Mouse (Mus musculus) kidney, adult 2 months (tissue): Measurements from ENCODE around the gene Afdn. TPM values are rescaled to one million over a fixed set of nuclear protein-coding genes. Genes with fewer than 3 reads are reported as not detected.

Experiments
- DNase-seq: peaks from one replicate; pipeline ENCODE4 v3.0.0; 2021
- H3K27ac ChIP-seq: fragments of 200-500 bp; 2 replicates; pipeline ENCODE4 v1.5.1; 2012; ENCODE audit warnings: low read depth, low read length, control low read depth, inconsistent platforms; ENCODE audit not compliant: insufficient read depth
- H3K27me3 ChIP-seq: fragments of 200-500 bp; replicated peaks from 2 replicates; pipeline ENCODE4 v1.6.1; 2012; ENCODE audit warnings: mild to moderate bottlenecking, moderate library complexity, low read length, inconsistent platforms; ENCODE audit not compliant: control insufficient read depth, insufficient read depth
- H3K36me3 ChIP-seq: fragments of 200-500 bp; 2 replicates; pipeline ENCODE4 v1.6.1; 2012; ENCODE audit warnings: mild to moderate bottlenecking, moderate library complexity, low read length, inconsistent platforms; ENCODE audit not compliant: control insufficient read depth, insufficient read depth
- H3K4me1 ChIP-seq: fragments of 200-500 bp; 2 replicates; pipeline ENCODE4 v1.6.1; 2011; ENCODE audit warnings: low read length; ENCODE audit not compliant: control insufficient read depth, insufficient read depth
- H3K4me3 ChIP-seq: fragments of 200-500 bp; 2 replicates; pipeline ENCODE4 v1.5.1; 2011; ENCODE audit warnings: mild to moderate bottlenecking, low read depth, low read length, control low read depth; ENCODE audit not compliant: insufficient read depth
- CTCF ChIP-seq: fragments of 200-500 bp; conservative IDR thresholded peaks from 2 replicates; pipeline ENCODE4 v1.5.1; 2011; ENCODE audit warnings: low read depth, mild to moderate bottlenecking, control low read depth, low read length, moderate library complexity, mixed read lengths; ENCODE audit not compliant: insufficient read depth, insufficient read length
- POLR2A ChIP-seq: fragments of 200-500 bp; IDR thresholded peaks from one replicate; pipeline ENCODE4 v1.6.1; 2011; ENCODE audit warnings: low read depth, low read length, control low read depth
- WGBS: fragments of 180-500 bp; shearing (Covaris S2); methylation state at CpG from one replicate; pipeline ENCODE4 v1.1.7; 2018; 5-methylcytosine and 5-hydroxymethylcytosine counted together
- polyA plus RNA-seq: library from polyadenylated mRNA; depleted of rRNA; stranded (reverse); fragments of >200 nt; gene quantifications from 2 replicates; pipeline ENCODE4 v1.2.3, GENCODE M21; 2012

The Afdn gene
- polyA plus RNA-seq, 1 experiment: 35.1 TPM

DNA sequence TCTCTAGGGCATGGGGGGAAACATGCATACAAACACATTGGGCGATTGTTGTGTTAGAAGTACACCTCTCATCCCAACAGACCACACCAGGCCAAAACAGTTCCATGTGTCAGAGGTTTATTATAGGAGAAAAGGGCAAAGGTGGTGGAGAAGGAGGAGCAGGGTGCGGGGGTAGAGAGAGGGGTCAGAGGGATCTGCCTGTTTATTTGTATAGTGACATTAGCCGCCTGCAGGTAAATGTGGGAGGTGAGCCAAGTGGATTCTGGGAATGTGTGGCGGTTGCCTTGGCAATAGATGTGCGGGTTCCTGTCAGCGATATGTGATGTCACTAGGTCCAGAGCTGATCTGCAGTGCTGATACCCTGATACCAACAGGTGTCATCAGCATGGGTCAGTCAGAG, 44.0 kb upstream of the Afdn start:
- no peak overlapping the region for H3K27ac ChIP-seq
- no peaks in the 10 kb centered on the region for H3K36me3 ChIP-seq
- H3K4me1 ChIP-seq: peaks cover 9% of the 10 kb centered on the region; the same call in 1 of the 2 replicates
- no peak overlapping the region for H3K4me3 ChIP-seq
- no peaks in the 10 kb centered on the region for H3K27me3 ChIP-seq
- WGBS: 85% methylated on average over 6 of the region's 6 CpGs
- TF ChIP-seq POLR2A (no peak), CTCF (no peak)
- DNase-seq: no peak

- Histone ChIP-seq H3K27ac (no peak overlapping the region), H3K4me3 (no peak overlapping the region), H3K4me1 (peaks cover 9% of the 10 kb centered on the region; the same call in 1 of the 2 replicates), H3K27me3 (no peaks in the 10 kb centered on the region), H3K36me3 (no peaks in the 10 kb centered on the region)
- no peak for DNase-seq
- 79% methylated on average over 11 of the region's 11 CpGs for WGBS
- TF ChIP-seq POLR2A (no peak), CTCF (no peak)
These were observed 42.9 kb upstream of the Afdn start for GRCm38 (mm10) chr17:13717428-13717827.

DNA sequence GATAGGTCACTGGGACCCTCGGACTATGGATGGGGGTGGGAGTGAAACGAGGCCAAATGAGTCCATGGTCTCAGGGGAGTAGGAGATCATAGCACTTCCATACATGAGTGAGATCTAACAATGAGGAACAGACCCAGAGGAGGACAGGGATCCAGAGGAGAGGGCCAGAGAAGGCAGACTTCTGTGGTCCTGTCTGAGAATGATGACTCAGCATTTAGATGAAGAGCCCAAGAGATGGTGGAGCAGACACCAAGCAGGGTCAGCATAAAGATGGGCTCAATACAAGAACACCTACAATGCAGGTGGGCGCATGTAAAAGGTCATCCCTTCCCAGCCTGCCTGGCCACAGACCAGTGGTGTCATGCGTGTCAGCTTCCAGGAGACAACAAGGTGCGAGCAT, 40.2 kb upstream of the Afdn start:
- Histone ChIP-seq H3K4me1 (peaks cover 1% of the 10 kb centered on the region; the same call in 1 of the 2 replicates), H3K4me3 (no peak overlapping the region), H3K36me3 (no peaks in the 10 kb centered on the region), H3K27me3 (no peaks in the 10 kb centered on the region), H3K27ac (no peak overlapping the region)
- TF ChIP-seq POLR2A (no peak), CTCF (no peak)
- WGBS: 90% methylated on average over 5 of the region's 5 CpGs
- DNase-seq: no peak

DNA sequence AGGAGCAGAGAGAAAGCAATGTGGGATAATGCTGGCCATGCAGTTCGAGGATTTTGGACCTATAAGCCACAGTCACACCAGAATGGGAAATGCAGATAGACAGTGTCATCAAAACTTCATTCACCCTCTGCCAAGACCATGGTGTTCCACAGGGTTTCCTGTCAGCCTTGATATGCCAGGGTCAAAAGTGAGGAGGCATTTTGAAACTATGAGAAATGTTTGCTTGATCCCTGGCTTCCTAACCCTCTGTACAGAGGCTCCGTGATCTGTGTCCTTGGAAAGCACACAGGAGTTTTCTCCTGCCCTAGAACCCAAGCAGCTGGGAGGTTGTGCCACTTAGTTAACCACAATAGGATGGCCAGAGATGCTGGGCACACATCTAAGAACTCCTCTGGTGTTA, 39.0 kb upstream of the Afdn start:
- no peak for DNase-seq

GRCm38 (mm10) chr17:13722434-13722833, 37.9 kb upstream of the Afdn start:
- no peak overlapping the region for H3K4me3 ChIP-seq
- TF ChIP-seq CTCF: no peak
- no peak for TF ChIP-seq POLR2A
- H3K4me1 ChIP-seq: no peaks in the 10 kb centered on the region
- no peak for DNase-seq
- H3K27ac ChIP-seq: no peak overlapping the region
- 85% methylated on average over 2 of the region's 2 CpGs for WGBS
- H3K27me3 ChIP-seq: no peaks in the 10 kb centered on the region
- no peaks in the 10 kb centered on the region for H3K36me3 ChIP-seq

More for the DNA sequence above, 39.0 kb upstream of the Afdn start:
- Histone ChIP-seq H3K4me1 (no peaks in the 10 kb centered on the region), H3K4me3 (no peak overlapping the region), H3K27ac (no peak overlapping the region), H3K27me3 (no peaks in the 10 kb centered on the region), H3K36me3 (no peaks in the 10 kb centered on the region)
- 64% methylated on average over 2 of the region's 2 CpGs for WGBS
- TF ChIP-seq CTCF (no peak), POLR2A (no peak)

DNA sequence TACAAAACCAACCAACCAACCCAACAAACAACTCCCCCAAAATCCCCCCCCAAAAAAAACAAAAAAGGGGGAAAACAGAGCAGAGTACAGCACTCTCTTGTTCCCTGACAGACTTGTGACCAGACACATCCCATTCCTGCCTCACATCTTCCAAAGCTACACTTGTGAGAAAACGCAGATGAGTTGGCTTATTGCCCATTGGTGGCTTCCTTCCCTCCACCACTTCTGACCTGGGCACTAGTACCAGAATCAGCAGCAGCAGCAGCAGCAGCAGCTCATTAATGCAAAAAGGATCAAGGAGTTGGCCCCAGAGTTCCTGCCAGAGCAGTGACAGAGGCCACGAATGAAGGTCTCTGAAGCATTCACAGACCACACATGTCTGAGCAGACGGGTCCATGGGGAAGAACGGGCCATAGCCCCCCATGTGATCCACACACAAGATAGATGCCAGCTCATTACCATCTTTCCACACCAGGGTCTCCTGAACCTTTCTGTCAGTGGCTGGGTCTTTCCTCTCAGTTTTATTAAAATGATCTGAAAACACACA, 35.3 kb upstream of the Afdn start:
- DNase-seq: no peak
- 45% methylated on average over 4 of the region's 4 CpGs for WGBS
- Histone ChIP-seq H3K4me3 (no peak overlapping the region), H3K4me1 (no peaks in the 10 kb centered on the region), H3K27me3 (no peaks in the 10 kb centered on the region), H3K27ac (no peak overlapping the region), H3K36me3 (no peaks in the 10 kb centered on the region)
- TF ChIP-seq POLR2A (no peak), CTCF (no peak)

- H3K27me3 ChIP-seq: no peaks in the 10 kb centered on the region
- DNase-seq: no peak
- H3K4me1 ChIP-seq: no peaks in the 10 kb centered on the region
- H3K36me3 ChIP-seq: no peaks in the 10 kb centered on the region
- WGBS: 95% methylated on average over 8 of the region's 8 CpGs
- H3K27ac ChIP-seq: no peak overlapping the region
- TF ChIP-seq CTCF (no peak), POLR2A (no peak)
- no peak overlapping the region for H3K4me3 ChIP-seq
These were observed 33.4 kb upstream of the Afdn start for GRCm38 (mm10) chr17:13726832-13727355.
